Mouse (Mus musculus): ENCODE measurements around the gene Gm5129. TPM values are rescaled to one million over a fixed set of nuclear protein-coding genes. Genes with fewer than 3 reads are reported as not detected.
A peak's percentile ranks its signal among the peaks of the same experiment; 100 is the strongest.
"Not testable (repeated sequence)": the region's sequence is repeated elsewhere in the genome, so short reads cannot be mapped to it uniquely, and the experiment has no call there.

Gene Gm5129
- polyA plus RNA-seq, 1 experiment from 2014 or later = not detected

DNA sequence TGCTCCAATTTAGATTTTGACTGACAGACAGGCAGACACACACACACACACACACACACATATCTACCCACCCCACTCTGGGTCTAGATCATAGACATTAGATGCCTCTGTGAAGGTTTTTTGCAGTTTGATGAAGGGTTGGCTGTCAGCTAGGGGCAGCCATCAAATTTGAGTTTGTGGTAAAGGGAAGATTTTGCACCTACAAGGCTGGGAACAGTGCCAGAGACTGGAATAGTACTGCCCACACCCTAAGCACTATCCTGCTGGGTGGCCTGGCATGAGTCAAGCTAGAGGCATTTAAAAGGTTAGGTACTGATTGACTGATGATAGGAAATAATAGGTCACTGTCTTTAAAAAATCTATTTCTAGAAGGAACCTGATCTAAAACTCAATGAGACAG lies 15.6 kb upstream of the Gm5129 start:
- H3K27ac ChIP-seq = no peak overlapping the region
- no peaks in the 10 kb centered on the region for H3K4me1 ChIP-seq
- H3K27me3 ChIP-seq = no peaks in the 10 kb centered on the region
- ATAC-seq (ENCODE audit: insufficient number of reproducible peaks, insufficient read depth, low FRiP score, low TSS enrichment, low read depth) = no peak
- H3K36me3 ChIP-seq = peaks cover 72% of the 10 kb centered on the region
- H3K4me2 ChIP-seq = no peak overlapping the region
- no peak overlapping the region for H3K9ac ChIP-seq
- no peak overlapping the region for H3K4me3 ChIP-seq
- H3K9me3 ChIP-seq = no peaks in the 10 kb centered on the region

- Histone ChIP-seq H3K27ac (no peak overlapping the region), H3K27me3 (no peaks in the 10 kb centered on the region), H3K4me3 (no peak overlapping the region), H3K4me2 (no peak overlapping the region), H3K9me3 (no peaks in the 10 kb centered on the region), H3K9ac (no peak overlapping the region), H3K4me1 (no peaks in the 10 kb centered on the region), H3K36me3 (peaks cover 43% of the 10 kb centered on the region)
- no peak for ATAC-seq (ENCODE audit: insufficient number of reproducible peaks, insufficient read depth, low FRiP score, low TSS enrichment, low read depth)
- WGBS = 95% methylated on average over 2 of the region's 2 CpGs
Observed at GRCm38 (mm10) chr5:29747661-29748060, 11.9 kb upstream of the Gm5129 start.

- no peak for ATAC-seq (ENCODE audit: insufficient number of reproducible peaks, insufficient read depth, low FRiP score, low TSS enrichment, low read depth)
- Histone ChIP-seq H3K4me3 (no peak overlapping the region), H3K4me2 (no peak overlapping the region), H3K27ac (no peak overlapping the region), H3K9me3 (no peaks in the 10 kb centered on the region), H3K4me1 (peaks cover 29% of the 10 kb centered on the region), H3K27me3 (no peaks in the 10 kb centered on the region), H3K36me3 (0 out of 2 replicates have a peak, but pooled peaks cover 6% of the 10 kb centered on the region), H3K9ac (no peak overlapping the region)
- 61% methylated on average over 4 of the region's 4 CpGs for WGBS
Observed at GRCm38 (mm10) chr5:29741093-29741492, 5.4 kb upstream of the Gm5129 start.

GRCm38 (mm10) chr5:29740651-29741050 lies 4.9 kb upstream of the Gm5129 start:
- H3K4me2 ChIP-seq = no peak overlapping the region
- H3K27ac ChIP-seq = no peak overlapping the region
- H3K27me3 ChIP-seq = no peaks in the 10 kb centered on the region
- WGBS = 82% methylated on average over 1 of the region's 1 CpGs
- H3K4me3 ChIP-seq = no peak overlapping the region
- H3K36me3 ChIP-seq = 0 out of 2 replicates have a peak, but pooled peaks cover 6% of the 10 kb centered on the region
- H3K4me1 ChIP-seq = peaks cover 29% of the 10 kb centered on the region
- H3K9ac ChIP-seq = no peak overlapping the region
- no peak for ATAC-seq (ENCODE audit: insufficient number of reproducible peaks, insufficient read depth, low FRiP score, low TSS enrichment, low read depth)
- H3K9me3 ChIP-seq = no peaks in the 10 kb centered on the region

GRCm38 (mm10) chr5:29738076-29738475 lies 2.3 kb upstream of the Gm5129 start:
- 82% methylated on average over 4 of the region's 4 CpGs for WGBS
- Histone ChIP-seq H3K27ac (no peak overlapping the region), H3K9ac (no peak overlapping the region), H3K27me3 (no peaks in the 10 kb centered on the region), H3K4me3 (no peak overlapping the region), H3K4me2 (no peak overlapping the region), H3K9me3 (no peaks in the 10 kb centered on the region), H3K4me1 (peaks cover 33% of the 10 kb centered on the region), H3K36me3 (0 out of 2 replicates have a peak, but pooled peaks cover 6% of the 10 kb centered on the region)
- no peak for ATAC-seq (ENCODE audit: insufficient number of reproducible peaks, insufficient read depth, low FRiP score, low TSS enrichment, low read depth)

DNA sequence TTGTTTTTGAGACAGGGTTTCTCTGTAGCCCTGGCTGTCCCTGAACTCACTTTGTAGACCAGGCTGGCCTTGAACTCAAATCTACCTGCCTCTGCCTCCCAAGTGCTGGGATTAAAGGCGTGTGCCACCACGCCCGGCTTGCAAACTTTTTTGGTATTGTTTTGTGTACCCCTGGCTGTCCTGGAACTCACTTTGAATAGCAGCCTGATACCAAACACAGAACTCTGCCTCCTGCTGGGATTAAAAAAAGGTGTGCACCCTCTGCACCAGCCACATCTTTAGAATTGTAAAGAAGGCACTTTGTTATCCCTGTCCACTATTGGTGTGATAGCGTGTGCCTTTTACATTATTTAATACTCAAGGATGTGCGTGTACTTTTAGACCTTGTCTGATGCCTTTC lies 1.7 kb upstream of the Gm5129 start:
- no peak for ATAC-seq (ENCODE audit: insufficient number of reproducible peaks, insufficient read depth, low FRiP score, low TSS enrichment, low read depth)
- Histone ChIP-seq H3K4me2 (peak overlapping the region; percentile 67), H3K4me1 (peaks cover 33% of the 10 kb centered on the region), H3K9ac (no peak overlapping the region), H3K27ac (no peak overlapping the region), H3K27me3 (no peaks in the 10 kb centered on the region), H3K36me3 (0 out of 2 replicates have a peak, but pooled peaks cover under 1% of the 10 kb centered on the region), H3K4me3 (peak overlapping the region; percentile 97), H3K9me3 (no peaks in the 10 kb centered on the region)
- 93% methylated on average over 5 of the region's 5 CpGs for WGBS

DNA sequence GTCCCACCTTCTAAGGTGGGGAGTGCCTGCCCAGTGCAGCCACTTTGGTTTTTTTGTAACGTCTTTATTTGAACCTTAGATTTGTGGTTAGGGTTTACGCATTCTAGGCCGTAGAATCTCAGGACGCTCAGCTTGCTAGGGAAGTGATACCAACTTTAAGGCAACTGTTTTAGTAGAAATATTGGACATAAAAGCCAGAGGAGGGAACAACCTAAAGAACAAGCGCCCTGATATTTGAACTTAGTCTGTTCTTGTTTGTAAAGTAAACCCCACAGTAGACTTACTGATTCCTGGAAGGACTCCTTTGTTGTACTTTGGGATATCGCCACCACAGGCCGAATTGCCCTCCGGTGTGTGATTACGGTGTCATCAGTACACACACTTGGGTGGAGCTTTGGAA lies 1.2 kb upstream of the Gm5129 start:
- Histone ChIP-seq H3K4me2 (peak overlapping the region; percentile 67), H3K9me3 (no peaks in the 10 kb centered on the region), H3K4me1 (peaks cover 33% of the 10 kb centered on the region), H3K9ac (peak overlapping the region; percentile 99), H3K27ac (no peak overlapping the region), H3K36me3 (no peaks in the 10 kb centered on the region), H3K27me3 (no peaks in the 10 kb centered on the region), H3K4me3 (peak overlapping the region; percentile 97)
- 56% methylated on average over 9 of the region's 9 CpGs for WGBS
- ATAC-seq (ENCODE audit: insufficient number of reproducible peaks, insufficient read depth, low FRiP score, low TSS enrichment, low read depth) = no peak

GRCm38 (mm10) chr5:29736073-29736900 lies 551 bp upstream of the Gm5129 start:
- Histone ChIP-seq H3K36me3 (no peaks in the 10 kb centered on the region), H3K9me3 (no peaks in the 10 kb centered on the region), H3K9ac (peak overlapping the region; percentile 99), H3K4me2 (peak overlapping the region; percentile 67), H3K27ac (peak overlapping the region; percentile 97), H3K4me3 (peak overlapping the region; percentile 97), H3K27me3 (no peaks in the 10 kb centered on the region), H3K4me1 (peaks cover 33% of the 10 kb centered on the region)
- WGBS = under 1% methylated on average over 48 of the region's 48 CpGs
- peak; percentile 46; the same call in 1 of the 2 replicates for ATAC-seq (ENCODE audit: insufficient number of reproducible peaks, insufficient read depth, low FRiP score, low TSS enrichment, low read depth)

- 55% methylated on average over 6 of the region's 6 CpGs for WGBS
- ATAC-seq (ENCODE audit: insufficient number of reproducible peaks, insufficient read depth, low FRiP score, low TSS enrichment, low read depth) = peak; percentile 12; the same call in 1 of the 2 replicates
Observed at GRCm38 (mm10) chr5:29734831-29735510, 765 bp downstream of the Gm5129 start.

GRCm38 (mm10) chr5:29726070-29726469 lies 9.7 kb downstream of the Gm5129 start:
- not testable (repeated sequence) for H3K4me2 ChIP-seq; H3K9me3 ChIP-seq; H3K9ac ChIP-seq; H3K36me3 ChIP-seq; H3K4me3 ChIP-seq; H3K27ac ChIP-seq; H3K4me1 ChIP-seq; ATAC-seq (ENCODE audit: insufficient number of reproducible peaks, insufficient read depth, low FRiP score, low TSS enrichment, low read depth); H3K27me3 ChIP-seq
- 82% methylated on average over 5 of the region's 5 CpGs for WGBS

More at GRCm38 (mm10) chr5:29734831-29735510, 765 bp downstream of the Gm5129 start:
- H3K27me3 ChIP-seq = no peaks in the 10 kb centered on the region
- H3K4me1 ChIP-seq = peaks cover 26% of the 10 kb centered on the region
- no peaks in the 10 kb centered on the region for H3K9me3 ChIP-seq
- no peaks in the 10 kb centered on the region for H3K36me3 ChIP-seq
- H3K27ac ChIP-seq = peak overlapping the region; percentile 97
- H3K4me3 ChIP-seq = peak overlapping the region; percentile 97
- H3K9ac ChIP-seq = peak overlapping the region; percentile 99
- H3K4me2 ChIP-seq = peak overlapping the region; percentile 67

GRCm38 (mm10) chr5:29725369-29725768 lies 10.4 kb downstream of the Gm5129 start:
- Histone ChIP-seq H3K4me3 (no peak overlapping the region), H3K9ac (no peak overlapping the region), H3K27ac (no peak overlapping the region), H3K27me3 (no peaks in the 10 kb centered on the region), H3K9me3 (no peaks in the 10 kb centered on the region), H3K4me2 (no peak overlapping the region), H3K36me3 (no peaks in the 10 kb centered on the region), H3K4me1 (no peaks in the 10 kb centered on the region)
- ATAC-seq (ENCODE audit: insufficient number of reproducible peaks, insufficient read depth, low FRiP score, low TSS enrichment, low read depth) = no peak
- WGBS = 83% methylated on average over 2 of the region's 2 CpGs

GRCm38 (mm10) chr5:29721159-29721558 lies 14.6 kb downstream of the Gm5129 start:
- H3K4me2 ChIP-seq = no peak overlapping the region
- H3K36me3 ChIP-seq = no peaks in the 10 kb centered on the region
- H3K4me3 ChIP-seq = no peak overlapping the region
- H3K9ac ChIP-seq = no peak overlapping the region
- H3K27ac ChIP-seq = no peak overlapping the region
- no peaks in the 10 kb centered on the region for H3K4me1 ChIP-seq
- H3K9me3 ChIP-seq = no peaks in the 10 kb centered on the region
- 16% methylated on average over 1 of the region's 1 CpGs for WGBS
- no peaks in the 10 kb centered on the region for H3K27me3 ChIP-seq
- ATAC-seq (ENCODE audit: insufficient number of reproducible peaks, insufficient read depth, low FRiP score, low TSS enrichment, low read depth) = no peak

Measured in embryonic facial prominence, embryonic 13.5 days (tissue).